Mouse (Mus musculus) heart, postnatal 25 days (tissue): Measurements from ENCODE around the gene Map2k2. TPM values are rescaled to one million over a fixed set of nuclear protein-coding genes. Genes with fewer than 3 reads are reported as not detected.
"Not testable (repeated sequence)": the region's sequence is repeated elsewhere in the genome, so short reads cannot be mapped to it uniquely, and the experiment has no call there.

ENCODE experiments used
- DNase-seq: peaks from one replicate; pipeline ENCODE4 v3.0.0; 2022; ENCODE audit warnings: low spot score
- intact Hi-C: fragments of 180-260 bp; cut with DNase I; formaldehyde crosslinking; loops from one replicate; pipeline ENCODE4 v1.15.1; 2025
- total RNA-seq, 2 experiments: library from RNA; stranded (reverse); gene quantifications; 2 replicates each; pipeline ENCODE4 v1.2.3; 2021

Map2k2 gene
- 100 to 1,000 TPM; 122 to 123 TPM for total RNA-seq

DNA sequence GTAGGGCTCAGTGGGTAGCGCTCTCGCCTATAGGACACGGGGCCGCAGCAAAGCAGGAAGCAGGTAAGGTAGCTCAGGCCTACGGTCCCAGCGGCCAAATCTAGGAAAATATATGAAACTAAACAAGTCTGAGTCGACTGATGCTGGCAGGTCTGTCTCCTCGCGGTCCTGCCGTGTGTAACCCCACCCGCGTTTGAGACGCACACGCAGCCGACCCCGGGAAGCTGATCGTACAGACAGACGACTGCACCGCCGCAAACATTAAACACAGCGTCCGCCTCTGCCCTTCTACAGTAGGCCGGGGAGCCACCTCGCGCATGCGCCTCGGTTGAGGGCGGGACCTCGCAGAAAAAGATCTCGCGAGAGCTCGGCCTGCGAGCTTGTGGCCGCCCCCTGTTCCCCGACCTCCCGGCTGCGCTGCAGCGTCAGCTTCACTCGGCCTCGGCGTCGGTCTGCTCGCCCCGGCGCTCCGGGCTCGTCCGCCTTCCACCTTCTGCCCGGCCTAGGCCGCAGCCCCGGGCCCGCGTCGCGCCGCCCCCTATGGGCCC, at the start of gene Map2k2:
Gene Map2k2 (plus strand): TSS at position 351 of the 548 bp plus-strand sequence.
- intact Hi-C loops: loop anchor here (2.0 kb wide), 2 partner anchors 23 to 29 kb away; partner anchors contain the start of gene Zbtb7a
- DNase-seq: peak; percentile 96

GRCm38 (mm10) chr10:81057406-81058130, 48.1 kb upstream of the Map2k2 start:
- DNase-seq: no peak
- intact Hi-C loops: no loop called here

GRCm38 (mm10) chr10:81058896-81059295, 46.8 kb upstream of the Map2k2 start:
- intact Hi-C loops: no loop called here
- no peak for DNase-seq

- peak; percentile 99 for DNase-seq
- intact Hi-C loops: no loop called here
Measured at GRCm38 (mm10) chr10:81059603-81060543, 45.8 kb upstream of the Map2k2 start, which contains the start of gene Sgta. Gene Sgta, minus strand, starts transcription at chr10:81060181.

DNA sequence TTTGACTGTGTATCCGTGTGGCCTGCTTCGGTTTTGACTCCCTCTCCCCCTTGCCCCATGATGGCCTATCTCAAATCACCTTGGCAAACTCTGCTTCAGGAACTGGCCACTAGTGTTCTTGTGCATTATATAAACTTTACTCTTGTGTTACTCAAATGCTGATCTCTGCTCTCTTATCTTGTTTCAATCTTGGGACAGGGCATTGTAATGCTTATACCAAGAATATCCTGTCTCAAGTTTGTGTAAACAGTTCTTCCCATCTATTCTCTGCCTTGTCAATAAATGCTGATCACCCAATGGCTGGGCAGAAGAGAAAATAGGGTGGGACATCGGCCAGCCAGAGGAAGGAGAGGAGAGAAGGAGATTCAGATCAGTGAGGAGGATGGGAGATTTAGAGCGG, 43.0 kb upstream of the Map2k2 start:
- DNase-seq: no peak
- intact Hi-C loops: no loop called here

- intact Hi-C loops, DNase-seq: not testable (repeated sequence)
Measured at GRCm38 (mm10) chr10:81064519-81064918, 41.2 kb upstream of the Map2k2 start.

- intact Hi-C loops: no loop called here
- no peak for DNase-seq
Measured at GRCm38 (mm10) chr10:81068706-81069105, 37.0 kb upstream of the Map2k2 start.

GRCm38 (mm10) chr10:81069836-81070235, 35.9 kb upstream of the Map2k2 start, which contains the start of gene Thop1:
Gene Thop1, plus strand, starts transcription at chr10:81070035.
- intact Hi-C loops: no loop called here
- peak; percentile 96 for DNase-seq

GRCm38 (mm10) chr10:81072290-81072689, 33.4 kb upstream of the Map2k2 start:
- DNase-seq: no peak
- intact Hi-C loops: no loop called here

DNA sequence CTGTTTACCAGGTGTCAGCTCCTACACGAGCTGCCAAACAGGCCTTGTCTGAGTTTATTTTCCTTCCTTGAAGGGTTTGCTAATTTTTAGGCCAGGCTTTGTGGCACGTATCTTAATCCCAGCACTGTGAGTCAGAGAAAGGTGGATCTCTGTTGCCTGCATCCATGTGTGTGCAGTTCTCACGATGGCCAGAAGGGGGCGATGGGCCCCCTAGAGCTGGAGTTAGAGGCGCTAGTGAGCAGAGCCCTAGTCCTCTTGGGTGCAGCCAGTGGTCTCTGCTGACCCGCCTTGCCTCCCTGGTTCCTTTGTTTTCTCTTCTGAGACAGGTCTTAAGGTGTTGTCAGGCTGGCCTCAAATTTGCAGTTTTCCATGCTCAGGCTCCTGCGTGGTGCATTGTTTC, 32.3 kb upstream of the Map2k2 start:
- no peak for DNase-seq
- intact Hi-C loops: no loop called here

DNA sequence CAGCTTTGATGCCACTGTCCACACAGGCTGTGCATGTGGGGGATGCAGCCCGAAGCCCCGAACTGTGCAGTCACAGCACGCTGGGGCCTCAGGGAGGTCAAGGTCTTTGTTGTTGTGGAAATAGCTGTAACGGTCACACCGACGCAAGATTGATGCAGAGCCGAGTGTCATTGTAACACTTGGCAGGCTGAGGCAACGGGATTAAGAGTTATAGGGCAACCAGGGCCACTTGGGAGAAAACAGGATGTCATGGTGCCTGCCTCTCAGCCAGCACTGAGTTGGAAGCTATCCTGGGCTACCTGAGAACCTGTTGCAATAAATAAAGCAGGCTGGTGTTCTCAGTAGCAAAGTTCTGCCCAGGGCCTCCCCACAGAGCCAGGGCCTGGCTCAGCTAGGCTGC, 30.0 kb upstream of the Map2k2 start:
- DNase-seq: no peak
- intact Hi-C loops: no loop called here

GRCm38 (mm10) chr10:81076356-81076755, 29.4 kb upstream of the Map2k2 start:
- DNase-seq: no peak
- intact Hi-C loops: no loop called here

- intact Hi-C loops: no loop called here
- DNase-seq: no peak
Measured at GRCm38 (mm10) chr10:81077916-81078315, 27.8 kb upstream of the Map2k2 start.

DNA sequence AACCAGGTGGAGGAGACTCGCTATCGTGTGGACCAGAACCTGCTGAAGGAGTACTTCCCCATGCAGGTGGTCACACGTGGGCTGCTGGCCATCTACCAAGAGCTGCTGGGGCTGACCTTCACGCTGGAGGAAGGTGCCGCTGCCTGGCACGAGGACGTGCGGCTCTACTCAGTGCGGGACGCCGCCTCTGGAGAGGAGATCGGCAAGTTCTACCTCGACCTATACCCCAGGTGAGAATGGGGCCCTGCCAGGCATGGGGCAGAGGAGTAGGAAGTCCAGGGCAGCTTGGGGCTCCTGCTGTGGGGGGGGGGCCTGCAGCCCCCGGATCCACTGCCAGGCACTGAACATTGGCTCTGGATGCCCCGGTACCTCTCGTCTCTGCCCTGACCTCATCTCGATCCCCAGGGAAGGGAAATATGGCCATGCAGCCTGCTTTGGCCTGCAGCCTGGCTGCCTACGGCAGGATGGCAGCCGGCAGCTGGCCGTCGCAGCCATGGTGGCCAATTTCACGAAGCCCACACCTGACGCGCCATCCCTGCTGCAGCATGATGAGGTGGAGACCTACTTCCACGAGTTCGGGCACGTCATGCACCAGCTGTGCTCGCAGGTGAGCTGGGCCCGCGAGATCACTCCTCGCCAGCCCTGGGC, 25.6 kb upstream of the Map2k2 start:
- intact Hi-C loops: no loop called here
- no peak for DNase-seq

GRCm38 (mm10) chr10:81082168-81082960, 23.4 kb upstream of the Map2k2 start:
- no peak for DNase-seq
- intact Hi-C loops: loop anchor here (1.0 kb wide), 2 partner anchors 65 to 83 kb away; no protein-coding TSS in a partner anchor

DNA sequence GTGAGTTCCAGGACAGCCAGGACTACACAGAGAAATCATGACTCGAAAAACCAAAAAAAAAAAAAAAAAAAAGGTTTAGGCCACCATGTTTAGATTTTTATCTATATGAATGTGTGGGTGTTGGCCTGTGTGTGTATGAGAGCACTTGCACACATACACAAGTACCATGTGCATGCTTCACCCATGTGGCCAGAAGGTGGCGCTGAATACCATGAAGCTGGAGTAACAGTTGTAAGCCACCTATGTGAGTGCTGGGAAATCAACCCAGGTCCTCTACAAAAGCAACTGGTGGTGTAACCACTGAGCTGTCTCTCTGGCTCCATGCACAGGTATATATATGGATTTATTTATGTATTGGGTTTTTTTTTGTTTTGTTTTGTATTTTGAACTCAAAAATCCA, 18.7 kb upstream of the Map2k2 start:
- no peak for DNase-seq
- intact Hi-C loops: loop anchor here (5.0 kb wide), 1 partner anchor 85 kb away; no protein-coding TSS in a partner anchor

DNA sequence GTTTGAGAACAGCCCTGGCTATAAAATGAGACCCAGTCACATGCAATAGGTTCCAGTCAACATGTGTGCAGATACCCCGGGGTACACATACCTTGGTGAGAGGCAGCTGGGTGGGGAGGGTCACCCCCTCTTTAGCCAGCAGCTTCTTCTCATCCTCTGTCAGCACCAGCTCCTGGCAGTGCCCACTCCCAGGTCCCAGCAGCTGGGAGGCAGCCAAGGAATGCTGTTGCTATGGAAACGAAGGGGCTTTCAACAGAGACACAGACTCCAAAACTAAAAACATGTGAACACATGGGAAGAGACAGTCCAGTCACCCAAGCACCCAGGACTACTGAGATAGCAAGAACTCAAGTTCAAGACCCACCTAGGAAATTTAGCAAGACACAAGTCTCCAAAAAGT, 16.5 kb upstream of the Map2k2 start:
- intact Hi-C loops: loop anchor here (5.0 kb wide), 1 partner anchor 83 kb away; no protein-coding TSS in a partner anchor
- DNase-seq: no peak

DNA sequence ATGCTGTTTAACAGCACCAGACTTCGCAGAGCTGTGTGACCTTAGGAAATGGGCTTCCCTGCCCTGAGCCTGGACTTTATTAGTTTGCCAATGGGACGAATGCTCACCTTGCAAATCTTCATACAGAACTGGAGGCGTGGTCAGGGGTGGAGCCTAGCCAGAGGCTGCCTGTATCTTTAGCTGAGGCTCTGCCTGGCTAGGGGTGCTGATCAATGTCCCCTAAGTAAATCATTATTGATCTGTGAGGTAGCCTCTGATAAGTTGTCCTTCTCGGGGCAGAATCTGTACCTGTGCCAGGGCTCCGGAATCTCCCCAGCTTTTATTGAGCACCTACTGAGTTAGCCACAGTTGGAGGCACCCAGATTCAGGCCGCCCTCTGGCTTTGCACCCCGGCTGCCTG, 15.1 kb upstream of the Map2k2 start:
- no peak for DNase-seq
- intact Hi-C loops: no loop called here
